Mouse (Mus musculus) liver, embryonic 14.5 days (tissue): ENCODE data around the gene Tmem161b.

Experiments
- CTCF ChIP-seq: IDR thresholded peaks from 2 replicates; pipeline ENCODE4 v1.5.1; 2016; ENCODE audit warnings: antibody characterized with exemption, low read depth, control low read depth
- EP300 ChIP-seq: IDR thresholded peaks from 2 replicates; pipeline ENCODE4 v1.6.1; 2016; ENCODE audit warnings: antibody characterized with exemption, low read depth

DNA sequence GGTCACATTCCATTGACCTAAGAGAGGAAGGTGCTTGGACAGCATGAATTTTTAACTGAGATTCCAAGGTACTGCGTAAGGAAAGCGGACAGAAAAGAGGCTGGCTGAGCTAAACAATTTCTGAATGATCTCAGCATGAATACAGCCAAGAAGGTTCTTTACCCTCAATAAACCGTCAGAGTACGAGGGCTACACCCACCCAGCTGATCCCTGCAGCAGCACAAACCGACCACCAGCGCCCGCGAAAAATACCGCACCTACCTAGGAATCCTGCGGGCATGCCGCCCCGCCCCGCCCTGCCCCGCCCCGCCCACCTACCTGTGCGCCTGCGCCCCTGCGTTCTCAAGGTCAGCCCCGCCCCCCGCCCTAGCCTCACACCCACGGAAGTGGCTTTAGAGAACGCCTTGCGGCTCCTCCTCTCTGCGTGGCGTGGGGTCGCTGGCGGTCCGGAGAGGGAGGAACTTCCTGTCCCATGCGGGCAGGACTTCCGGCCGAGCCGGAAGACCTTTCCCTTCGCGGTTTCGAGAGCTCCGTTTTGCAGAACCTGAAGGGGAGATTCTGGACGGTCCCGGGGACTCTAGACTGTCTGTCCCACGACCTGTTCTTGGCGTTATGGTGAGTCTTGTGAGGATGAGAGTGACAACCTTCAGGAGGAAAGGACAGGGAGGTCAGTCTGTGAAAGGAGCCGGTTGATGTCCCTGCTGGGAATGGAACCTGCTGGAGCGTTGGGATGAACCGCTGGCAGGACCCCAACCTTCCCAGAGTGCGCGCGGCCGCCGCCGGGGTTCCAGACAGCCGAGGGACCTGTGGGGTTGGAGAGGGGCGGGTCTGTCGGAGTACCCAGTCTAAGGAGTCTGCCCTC is at the start of gene Tmem161b:
- TF ChIP-seq CTCF, result no peak
- TF ChIP-seq EP300, result no peak
